Mouse (Mus musculus) kidney, adult 2 months (tissue): Measurements from ENCODE around the gene Rabac1. TPM values are rescaled to one million over a fixed set of nuclear protein-coding genes. Genes with fewer than 3 reads are reported as not detected.

ENCODE experiments used
- DNase-seq: peaks from one replicate; pipeline ENCODE4 v3.0.0; 2021
- H3K27ac ChIP-seq: fragments of 200-500 bp; 2 replicates; pipeline ENCODE4 v1.5.1; 2012; ENCODE audit warnings: low read depth, low read length, control low read depth, inconsistent platforms; ENCODE audit not compliant: insufficient read depth
- H3K27me3 ChIP-seq: fragments of 200-500 bp; replicated peaks from 2 replicates; pipeline ENCODE4 v1.6.1; 2012; ENCODE audit warnings: mild to moderate bottlenecking, moderate library complexity, low read length, inconsistent platforms; ENCODE audit not compliant: control insufficient read depth, insufficient read depth
- H3K36me3 ChIP-seq: fragments of 200-500 bp; 2 replicates; pipeline ENCODE4 v1.6.1; 2012; ENCODE audit warnings: mild to moderate bottlenecking, moderate library complexity, low read length, inconsistent platforms; ENCODE audit not compliant: control insufficient read depth, insufficient read depth
- H3K4me1 ChIP-seq: fragments of 200-500 bp; 2 replicates; pipeline ENCODE4 v1.6.1; 2011; ENCODE audit warnings: low read length; ENCODE audit not compliant: control insufficient read depth, insufficient read depth
- H3K4me3 ChIP-seq: fragments of 200-500 bp; 2 replicates; pipeline ENCODE4 v1.5.1; 2011; ENCODE audit warnings: mild to moderate bottlenecking, low read depth, low read length, control low read depth; ENCODE audit not compliant: insufficient read depth
- CTCF ChIP-seq: fragments of 200-500 bp; conservative IDR thresholded peaks from 2 replicates; pipeline ENCODE4 v1.5.1; 2011; ENCODE audit warnings: low read depth, mild to moderate bottlenecking, control low read depth, low read length, moderate library complexity, mixed read lengths; ENCODE audit not compliant: insufficient read depth, insufficient read length
- POLR2A ChIP-seq: fragments of 200-500 bp; IDR thresholded peaks from one replicate; pipeline ENCODE4 v1.6.1; 2011; ENCODE audit warnings: low read depth, low read length, control low read depth
- WGBS: fragments of 180-500 bp; shearing (Covaris S2); methylation state at CpG from one replicate; pipeline ENCODE4 v1.1.7; 2018; 5-methylcytosine and 5-hydroxymethylcytosine counted together
- polyA plus RNA-seq: library from polyadenylated mRNA; depleted of rRNA; stranded (reverse); fragments of >200 nt; gene quantifications from 2 replicates; pipeline ENCODE4 v1.2.3, GENCODE M21; 2012

The Rabac1 gene
- polyA plus RNA-seq, 1 experiment, result 549 TPM

- H3K27ac ChIP-seq, result no peak overlapping the region
- no peak overlapping the region for H3K4me3 ChIP-seq
- H3K4me1 ChIP-seq, result no peaks in the 10 kb centered on the region
- H3K27me3 ChIP-seq, result no peaks in the 10 kb centered on the region
- H3K36me3 ChIP-seq, result no peaks in the 10 kb centered on the region
- TF ChIP-seq CTCF (no peak), POLR2A (no peak)
- 83% methylated on average over 7 of the region's 7 CpGs for WGBS
- DNase-seq, result no peak
These were observed 6.2 kb upstream of the Rabac1 start for GRCm38 (mm10) chr7:24978781-24979180.

- Histone ChIP-seq H3K27me3 (no peaks in the 10 kb centered on the region), H3K27ac (no peak overlapping the region), H3K4me1 (peaks cover 7% of the 10 kb centered on the region; the same call in 1 of the 2 replicates), H3K4me3 (no peak overlapping the region), H3K36me3 (no peaks in the 10 kb centered on the region)
- peak; percentile 34 for DNase-seq
- WGBS, result 28% methylated on average over 9 of the region's 9 CpGs
- TF ChIP-seq CTCF (peak; percentile 44), POLR2A (no peak)
These were observed 2.5 kb upstream of the Rabac1 start for GRCm38 (mm10) chr7:24974893-24975595.

DNA sequence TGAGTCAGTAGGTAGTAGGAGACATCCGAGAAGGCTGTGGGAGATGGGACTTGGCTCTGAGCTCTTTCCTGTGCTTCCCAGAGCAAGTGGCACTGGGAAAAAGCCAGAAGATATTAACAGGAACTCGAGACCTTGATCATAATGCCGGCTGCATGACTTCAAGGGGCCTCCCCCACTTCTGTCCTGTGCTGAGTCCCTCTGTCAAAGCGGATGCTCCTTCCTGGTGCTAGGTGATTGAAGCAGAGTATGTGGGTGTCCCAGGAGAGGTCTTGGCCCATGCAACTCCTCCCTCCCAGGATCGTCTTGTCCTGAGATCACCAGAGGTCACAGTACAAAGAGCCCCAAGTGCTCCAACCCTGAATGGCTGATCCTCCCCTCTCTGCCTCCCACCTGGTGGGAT is 1.3 kb upstream of the Rabac1 start:
- no peak for TF ChIP-seq CTCF
- no peak for TF ChIP-seq POLR2A
- 56% methylated on average over 5 of the region's 5 CpGs for WGBS
- H3K4me1 ChIP-seq, result peaks cover 7% of the 10 kb centered on the region; the same call in 1 of the 2 replicates
- no peak overlapping the region for H3K27ac ChIP-seq
- no peak overlapping the region for H3K4me3 ChIP-seq
- no peaks in the 10 kb centered on the region for H3K36me3 ChIP-seq
- no peaks in the 10 kb centered on the region for H3K27me3 ChIP-seq
- no peak for DNase-seq

DNA sequence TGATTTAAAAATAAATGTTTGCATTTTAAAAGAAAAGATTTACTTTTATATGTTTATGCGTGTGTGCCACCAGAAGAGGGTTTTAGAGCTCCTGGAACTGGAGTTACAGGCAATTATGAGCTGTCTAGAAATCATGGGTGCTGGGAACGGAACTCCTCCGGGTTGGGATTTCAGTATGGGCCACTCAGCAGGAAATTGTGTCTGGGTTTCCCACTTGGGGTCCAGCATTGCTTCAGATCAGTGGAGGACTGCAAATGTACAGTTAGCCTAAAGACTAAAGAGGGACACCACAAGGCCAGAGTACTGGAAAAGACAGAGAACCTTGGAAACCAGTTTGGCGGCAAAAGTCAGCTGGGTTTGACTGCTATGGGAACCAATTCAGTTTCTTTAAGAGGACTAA is 654 bp upstream of the Rabac1 start:
- no peak for DNase-seq
- Histone ChIP-seq H3K36me3 (no peaks in the 10 kb centered on the region), H3K4me3 (no peak overlapping the region), H3K27me3 (no peaks in the 10 kb centered on the region), H3K4me1 (peaks cover 7% of the 10 kb centered on the region; the same call in 1 of the 2 replicates), H3K27ac (no peak overlapping the region)
- whole genome bisulfite sequencing, result 77% methylated on average over 4 of the region's 4 CpGs
- no peak for TF ChIP-seq CTCF
- no peak for TF ChIP-seq POLR2A

DNA sequence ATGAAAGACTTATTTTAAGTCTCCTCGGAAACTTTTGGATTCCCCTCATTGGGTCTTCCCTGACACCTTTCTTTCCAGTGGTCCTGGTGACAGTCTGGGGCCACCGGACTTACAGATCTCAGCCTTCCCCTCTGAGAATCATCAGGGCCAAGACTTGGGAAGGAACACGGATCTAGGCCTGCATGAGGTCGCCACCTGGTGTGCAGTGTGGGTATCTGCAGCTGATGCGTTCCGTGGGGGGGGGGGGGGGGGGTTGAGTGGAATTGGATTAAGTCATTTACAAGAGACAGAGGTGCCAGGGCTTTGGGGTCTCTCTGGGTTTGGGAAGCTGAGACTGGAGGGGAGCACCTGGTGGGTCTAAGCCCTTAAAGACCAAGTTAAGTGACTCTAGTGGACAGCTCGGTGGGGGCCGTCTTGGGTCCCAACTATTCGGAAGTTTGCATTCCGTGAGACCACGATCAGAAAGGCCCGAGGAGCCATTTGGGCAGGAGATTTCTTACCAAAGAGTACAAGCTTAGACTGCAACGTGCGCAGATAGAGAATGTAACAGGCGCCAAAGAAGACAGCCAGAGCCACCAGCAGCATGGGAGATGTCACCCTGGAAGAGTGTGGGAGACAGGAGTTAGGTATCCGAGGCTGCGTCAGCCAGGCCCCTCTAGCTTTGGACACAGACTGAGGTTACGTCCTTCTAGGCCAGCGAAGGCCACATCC is 1.1 kb downstream of the Rabac1 start:
- Histone ChIP-seq H3K4me1 (peaks cover 7% of the 10 kb centered on the region; the same call in 1 of the 2 replicates), H3K4me3 (peak overlapping the region; percentile 93), H3K27me3 (no peaks in the 10 kb centered on the region), H3K36me3 (no peaks in the 10 kb centered on the region), H3K27ac (peak overlapping the region; percentile 61; the same call in 1 of the 2 replicates)
- TF ChIP-seq CTCF (peak; percentile 70), POLR2A (no peak)
- 6% methylated on average over 19 of the region's 19 CpGs for WGBS
- peak; percentile 42 for DNase-seq

DNA sequence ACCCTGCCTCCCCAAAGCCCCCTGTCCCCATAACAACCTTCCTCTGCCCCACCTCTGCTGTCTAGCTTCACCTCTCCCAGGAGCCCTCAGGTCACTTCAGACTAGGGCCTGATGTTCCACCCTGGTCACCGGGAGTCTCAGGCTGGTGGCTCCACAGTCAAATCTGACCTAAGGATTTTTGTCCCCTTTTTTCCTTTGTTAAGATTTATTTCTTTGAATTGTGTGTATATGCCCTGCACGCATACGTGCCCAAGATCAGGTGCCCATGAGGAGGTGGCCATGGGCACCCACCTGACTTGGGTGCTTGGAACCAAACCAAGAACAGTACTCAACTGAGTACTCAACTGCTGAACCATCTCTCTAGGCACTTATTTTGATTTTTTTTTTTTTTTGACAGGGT is 2.2 kb downstream of the Rabac1 start:
- WGBS, result 93% methylated on average over 3 of the region's 3 CpGs
- no peak overlapping the region for H3K27ac ChIP-seq
- H3K4me1 ChIP-seq, result peaks cover 7% of the 10 kb centered on the region; the same call in 1 of the 2 replicates
- H3K36me3 ChIP-seq, result no peaks in the 10 kb centered on the region
- DNase-seq, result no peak
- TF ChIP-seq CTCF (no peak), POLR2A (no peak)
- H3K4me3 ChIP-seq, result no peak overlapping the region
- no peaks in the 10 kb centered on the region for H3K27me3 ChIP-seq

- TF ChIP-seq CTCF (no peak), POLR2A (no peak)
- no peaks in the 10 kb centered on the region for H3K36me3 ChIP-seq
- peaks cover 7% of the 10 kb centered on the region; the same call in 1 of the 2 replicates for H3K4me1 ChIP-seq
- WGBS, result 87% methylated on average over 12 of the region's 12 CpGs
- DNase-seq, result no peak
- no peak overlapping the region for H3K4me3 ChIP-seq
- H3K27ac ChIP-seq, result no peak overlapping the region
- H3K27me3 ChIP-seq, result no peaks in the 10 kb centered on the region
These were observed 2.7 kb downstream of the Rabac1 start for GRCm38 (mm10) chr7:24969805-24970204.
